Mouse (Mus musculus) retina, postnatal 1 day (tissue): ENCODE measurements around the gene Txn1.

Source experiments
- DNase-seq: peaks from one replicate; pipeline ENCODE4 v3.0.0-alpha.2; 2012

Txn1 gene

GRCm38 (mm10) chr4:57895902-57896301, 60.3 kb downstream of the Txn1 start:
- DNase-seq, result no peak

GRCm38 (mm10) chr4:57895140-57895539, 61.1 kb downstream of the Txn1 start:
- DNase-seq, result no peak
